Mouse (Mus musculus) limb, embryonic 14.5 days (tissue): ENCODE data around the gene Amdhd2. TPM values are rescaled to one million over a fixed set of nuclear protein-coding genes. Genes with fewer than 3 reads are reported as not detected.

Source experiments
- ATAC-seq: fragments of 200-750 bp; cut with Nextera tagmentation; 2 replicates; pipeline ENCODE4 v1.8.0; 2017; ENCODE audit warnings: low read depth, moderate number of reproducible peaks, moderate TSS enrichment; ENCODE audit not compliant: low FRiP score
- DNase-seq: peaks from one replicate; pipeline ENCODE4 v3.0.0-alpha.2; 2015; ENCODE audit warnings: low spot score
- H3K27ac ChIP-seq: fragments of 300-500 bp; sonication (generic); replicated peaks from 2 replicates; pipeline ENCODE4 v1.5.1; 2014; ENCODE audit warnings: low read depth, mild to moderate bottlenecking, low read length, moderate library complexity, mixed read lengths
- H3K27me3 ChIP-seq: fragments of 300-500 bp; sonication (generic); 2 replicates; pipeline ENCODE4 v1.6.1; 2014; ENCODE audit warnings: low read length, mixed read lengths; ENCODE audit not compliant: control insufficient read depth, insufficient read depth
- H3K36me3 ChIP-seq: fragments of 300-500 bp; sonication (generic); 2 replicates; pipeline ENCODE4 v1.6.1; 2014; ENCODE audit warnings: mild to moderate bottlenecking, low read length, moderate library complexity, mixed read lengths; ENCODE audit not compliant: control insufficient read depth, insufficient read depth
- H3K4me1 ChIP-seq: fragments of 300-500 bp; sonication (generic); 2 replicates; pipeline ENCODE4 v1.6.1; 2014; ENCODE audit warnings: antibody characterized with exemption, low read length, mixed read lengths; ENCODE audit not compliant: control insufficient read depth, insufficient read depth
- H3K4me2 ChIP-seq: fragments of 300-500 bp; sonication (generic); replicated peaks from 2 replicates; pipeline ENCODE4 v1.6.1; 2014; ENCODE audit warnings: low read depth, mild to moderate bottlenecking, low read length, moderate library complexity; ENCODE audit not compliant: severe bottlenecking
- H3K4me3 ChIP-seq: fragments of 300-500 bp; sonication (generic); replicated peaks from 2 replicates; pipeline ENCODE4 v1.5.1; 2014; ENCODE audit warnings: low read length
- H3K9ac ChIP-seq: fragments of 300-500 bp; sonication (generic); 2 replicates; pipeline ENCODE4 v1.6.1; 2014; ENCODE audit warnings: mild to moderate bottlenecking, low read depth, low read length, moderate library complexity; ENCODE audit not compliant: severe bottlenecking
- H3K9me3 ChIP-seq: fragments of 300-500 bp; sonication (generic); 2 replicates; pipeline ENCODE4 v1.6.1; 2016; ENCODE audit warnings: low read length; ENCODE audit not compliant: control insufficient read depth
- POLR2A ChIP-seq: fragments of 200-500 bp; IDR thresholded peaks from 2 replicates; pipeline ENCODE4 v1.8.0; 2012; ENCODE audit warnings: inconsistent platforms, mild to moderate bottlenecking, moderate library complexity, borderline replicate concordance; ENCODE audit not compliant: insufficient read depth, insufficient read length; ENCODE audit errors: extremely low read depth
- WGBS: fragments of 180-500 bp; shearing (Covaris S2); extraction: QIAGEN DNeasy Blood & Tissue Kit; methylation state at CpG from one replicate; pipeline ENCODE4 v1.1.7; 2014; 5-methylcytosine and 5-hydroxymethylcytosine counted together
- polyA plus RNA-seq, 2 experiments: library from polyadenylated mRNA; depleted of rRNA in 1 of 2; stranded (reverse) in 1 of 2; unstranded in 1 of 2; fragments of >200 nt; fragmentation: Nextera tagmentation in 1 of 2; extraction: Ambion mirVana in 1 of 2; gene quantifications; 2 replicates each; pipeline versions ENCODE4 v1.2.1 to v1.2.3; 2012 to 2014

Gene Amdhd2
- polyA plus RNA-seq, 2 experiments, result 27.4 to 31.2 TPM

DNA sequence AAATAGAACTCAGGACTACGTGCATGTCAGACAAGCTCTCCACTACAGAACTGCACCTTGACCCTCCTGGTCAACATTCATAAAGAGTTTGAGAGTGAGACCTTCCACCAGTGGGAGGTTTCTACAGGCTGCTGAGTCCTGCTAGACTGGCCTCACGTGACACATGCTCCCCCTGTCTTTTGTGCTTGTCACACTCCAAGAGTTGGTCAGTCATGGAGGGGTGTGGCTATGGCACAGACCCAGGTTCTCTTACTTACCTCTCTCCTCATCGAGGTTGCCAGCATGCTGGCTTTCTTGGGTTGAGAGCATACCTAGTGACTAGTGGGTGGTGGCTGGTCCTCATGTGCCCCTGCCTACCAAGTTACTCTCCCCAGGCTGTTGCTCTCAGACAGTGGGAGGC lies 9.1 kb downstream of the Amdhd2 start:
- Histone ChIP-seq H3K27me3 (no peaks in the 10 kb centered on the region), H3K9ac (no peak overlapping the region), H3K4me3 (no peak overlapping the region), H3K9me3 (no peaks in the 10 kb centered on the region), H3K4me1 (peaks cover 5% of the 10 kb centered on the region; the same call in 1 of the 2 replicates), H3K36me3 (peaks cover 25% of the 10 kb centered on the region), H3K27ac (no peak overlapping the region), H3K4me2 (no peak overlapping the region)
- ATAC-seq, result no peak
- no peak for DNase-seq
- 71% methylated on average over 3 of the region's 3 CpGs for WGBS
- TF ChIP-seq POLR2A, result no peak

DNA sequence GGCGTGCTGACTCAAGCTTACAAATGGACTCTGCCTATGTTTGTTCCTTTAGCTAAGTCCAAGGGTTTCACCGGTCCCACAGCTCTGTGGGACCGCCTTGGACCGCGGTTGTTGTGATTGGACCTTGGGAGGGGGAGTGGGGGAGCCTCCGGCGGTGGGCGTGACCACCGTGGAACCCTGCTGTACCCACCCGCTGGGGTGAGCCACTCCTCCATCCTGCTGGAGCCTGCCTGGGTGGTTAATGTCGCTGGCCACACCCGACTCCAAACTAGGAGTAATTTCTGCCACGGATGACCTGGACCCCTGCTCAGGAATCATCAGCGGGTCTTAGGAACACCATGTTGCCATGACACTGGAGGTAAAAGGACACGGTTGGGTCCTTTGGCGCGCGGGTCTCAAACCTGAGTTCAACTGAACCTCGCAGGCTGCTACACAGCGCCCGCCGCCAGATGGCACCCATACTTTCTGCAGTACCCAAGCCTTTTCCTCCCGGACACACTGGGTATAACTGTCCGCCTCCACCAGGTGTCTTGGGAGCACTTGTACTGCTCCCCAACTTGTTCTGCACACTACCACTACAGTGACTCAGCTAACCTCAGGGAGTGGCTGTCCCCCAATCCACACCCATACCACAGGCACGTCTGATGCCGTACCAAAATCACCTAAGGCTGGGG lies 11.5 kb downstream of the Amdhd2 start:
- peak overlapping the region; percentile 61 for H3K4me2 ChIP-seq
- peak overlapping the region; percentile 34 for H3K4me3 ChIP-seq
- peak overlapping the region; percentile 51 for H3K9ac ChIP-seq
- TF ChIP-seq POLR2A, result no peak
- peak; percentile 89 for ATAC-seq
- H3K27ac ChIP-seq, result no peak overlapping the region
- H3K27me3 ChIP-seq, result no peaks in the 10 kb centered on the region
- WGBS, result under 1% methylated on average over 24 of the region's 26 CpGs
- peaks cover 13% of the 10 kb centered on the region for H3K36me3 ChIP-seq
- H3K9me3 ChIP-seq, result no peaks in the 10 kb centered on the region
- H3K4me1 ChIP-seq, result peaks cover 5% of the 10 kb centered on the region; the same call in 1 of the 2 replicates
- DNase-seq, result peak; percentile 75

DNA sequence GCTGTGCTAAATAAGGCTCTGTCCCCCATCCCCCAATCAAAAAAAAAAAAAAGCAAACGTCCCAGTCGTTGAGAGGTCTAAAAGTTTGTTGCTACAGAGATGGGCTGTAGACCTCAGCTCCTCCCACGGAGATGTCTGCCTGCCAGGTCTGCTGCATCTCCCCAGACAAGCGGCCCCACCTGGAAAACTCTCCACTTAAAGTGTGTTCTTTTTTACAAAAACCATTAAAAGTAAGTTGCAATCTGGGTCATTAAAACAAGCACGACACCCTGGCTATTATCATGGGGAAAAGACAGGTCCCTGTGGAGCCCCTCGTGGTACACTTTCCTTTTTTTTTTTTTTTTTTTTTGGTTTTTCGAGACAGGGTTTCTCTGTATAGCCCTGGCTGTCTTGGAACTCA lies 12.2 kb downstream of the Amdhd2 start:
- Histone ChIP-seq H3K9ac (no peak overlapping the region; the same call in 1 of the 2 replicates), H3K4me1 (peaks cover 5% of the 10 kb centered on the region; the same call in 1 of the 2 replicates), H3K27ac (no peak overlapping the region), H3K36me3 (peaks cover 10% of the 10 kb centered on the region), H3K4me3 (peak overlapping the region; percentile 34), H3K4me2 (peak overlapping the region; percentile 61), H3K27me3 (no peaks in the 10 kb centered on the region), H3K9me3 (no peaks in the 10 kb centered on the region)
- no peak for TF ChIP-seq POLR2A
- ATAC-seq, result no peak
- 8% methylated on average over 7 of the region's 7 CpGs for WGBS
- DNase-seq, result no peak

DNA sequence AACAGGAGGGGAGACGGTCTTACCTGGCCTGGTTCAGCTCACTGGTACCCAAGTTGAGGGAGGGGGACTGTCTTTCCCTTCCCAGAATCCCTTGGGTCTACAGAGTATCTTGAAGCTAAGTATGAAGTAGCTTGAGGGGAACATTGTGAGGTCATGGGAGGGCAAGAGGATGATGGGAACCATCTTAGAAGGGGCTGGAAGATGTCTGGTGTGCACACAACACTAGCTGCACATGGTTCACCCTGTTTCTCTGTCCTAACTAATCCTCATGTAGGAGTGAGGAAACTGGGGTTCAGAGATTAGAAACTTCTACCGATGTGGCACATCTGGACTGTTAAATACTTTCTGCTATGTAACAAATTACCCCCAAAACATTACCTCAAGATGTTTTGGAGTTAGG lies 12.7 kb downstream of the Amdhd2 start, which contains the start of gene Pdpk1:
TSS of gene Pdpk1 (minus strand) at position 101 of the 400 bp plus-strand sequence.
- peak within 1 kb of the TSS; percentile 61 for H3K4me2 ChIP-seq
- peaks cover 6% of the 10 kb centered on the region for H3K36me3 ChIP-seq
- DNase-seq, result no peak
- no peaks in the 10 kb centered on the region for H3K27me3 ChIP-seq
- WGBS, result 71% methylated on average over 2 of the region's 2 CpGs
- peaks cover 5% of the 10 kb centered on the region; the same call in 1 of the 2 replicates for H3K4me1 ChIP-seq
- peak within 1 kb of the TSS; percentile 51; the same call in 1 of the 2 replicates for H3K9ac ChIP-seq
- no peaks in the 10 kb centered on the region for H3K9me3 ChIP-seq
- no peak for ATAC-seq
- no peak for TF ChIP-seq POLR2A
- H3K4me3 ChIP-seq, result peak within 1 kb of the TSS; percentile 34
- H3K27ac ChIP-seq, result no peak within 1 kb of the TSS

DNA sequence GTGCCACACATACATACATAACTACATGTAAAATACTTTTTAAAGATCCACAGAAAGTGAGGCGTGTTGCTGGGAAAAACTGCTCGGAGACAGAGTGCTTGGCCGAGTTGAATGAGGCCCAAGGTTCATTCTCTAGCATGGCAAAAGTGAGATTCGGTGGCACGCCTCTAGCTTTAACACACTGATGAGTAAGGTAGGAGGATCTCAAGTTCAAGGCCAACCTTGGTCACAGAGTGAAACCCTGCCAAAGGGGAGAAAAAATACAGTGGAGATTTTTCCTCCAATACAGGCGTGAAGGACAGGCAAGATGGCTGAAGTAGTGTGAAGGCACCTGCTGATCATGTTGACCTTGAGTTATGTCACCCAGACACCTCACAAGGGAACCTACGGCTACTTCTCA lies 14.1 kb downstream of the Amdhd2 start:
- no peak overlapping the region for H3K9ac ChIP-seq
- H3K4me2 ChIP-seq, result no peak overlapping the region
- H3K36me3 ChIP-seq, result no peaks in the 10 kb centered on the region
- H3K27me3 ChIP-seq, result no peaks in the 10 kb centered on the region
- WGBS, result 90% methylated on average over 7 of the region's 7 CpGs
- no peaks in the 10 kb centered on the region for H3K9me3 ChIP-seq
- ATAC-seq (no peak), DNase-seq (no peak)
- H3K4me3 ChIP-seq, result no peak overlapping the region
- H3K27ac ChIP-seq, result no peak overlapping the region
- TF ChIP-seq POLR2A, result no peak
- peaks cover 5% of the 10 kb centered on the region; the same call in 1 of the 2 replicates for H3K4me1 ChIP-seq
